Mouse (Mus musculus) thymus, postnatal 25 days (tissue): ENCODE results near the gene Trim69.
"Not testable (repeated sequence)": the region's sequence is repeated elsewhere in the genome, so short reads cannot be mapped to it uniquely, and the experiment has no call there.

ENCODE experiments used
- DNase-seq: peaks from one replicate; pipeline ENCODE4 v3.0.0; 2022

Gene Trim69

DNA sequence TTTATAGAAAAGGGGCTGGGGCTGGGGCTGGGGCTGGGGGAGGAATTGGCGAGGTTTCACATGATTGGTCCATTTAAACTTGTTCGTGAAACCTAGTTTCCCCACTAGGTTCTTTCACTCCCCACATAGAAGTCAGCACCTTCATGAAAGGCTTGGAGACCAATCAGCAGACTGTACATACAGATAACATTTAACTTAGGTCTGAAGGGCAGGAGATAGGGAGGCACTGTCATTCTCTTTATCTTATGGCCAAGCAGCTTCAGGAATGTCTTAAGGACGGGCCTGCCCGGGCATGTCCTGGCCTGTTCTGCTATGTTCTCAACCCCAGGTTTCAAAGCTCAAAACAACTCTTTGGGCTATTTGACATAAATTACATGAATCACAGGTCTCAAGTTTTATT is 56.6 kb downstream of the Trim69 start:
- DNase-seq: not testable (repeated sequence)

DNA sequence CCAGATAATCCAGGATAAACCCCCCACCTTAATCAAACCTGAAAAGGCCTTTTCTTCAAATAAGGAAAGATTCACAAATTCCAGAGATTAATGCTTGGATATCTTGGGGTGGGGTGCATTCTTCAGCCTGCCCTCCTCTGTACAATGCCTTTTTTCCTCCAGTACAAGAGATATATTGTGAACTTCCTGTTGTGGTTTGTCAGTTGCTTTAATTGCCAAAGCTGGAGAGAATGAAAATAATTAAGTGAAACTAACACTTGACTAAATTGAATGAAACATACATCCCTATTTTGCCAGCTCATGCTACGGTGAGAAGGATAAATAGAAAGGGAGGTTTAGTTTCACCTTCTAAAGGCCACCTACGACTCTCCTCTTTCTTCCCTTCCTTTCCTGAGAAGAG is 57.7 kb downstream of the Trim69 start:
- DNase-seq: no peak

DNA sequence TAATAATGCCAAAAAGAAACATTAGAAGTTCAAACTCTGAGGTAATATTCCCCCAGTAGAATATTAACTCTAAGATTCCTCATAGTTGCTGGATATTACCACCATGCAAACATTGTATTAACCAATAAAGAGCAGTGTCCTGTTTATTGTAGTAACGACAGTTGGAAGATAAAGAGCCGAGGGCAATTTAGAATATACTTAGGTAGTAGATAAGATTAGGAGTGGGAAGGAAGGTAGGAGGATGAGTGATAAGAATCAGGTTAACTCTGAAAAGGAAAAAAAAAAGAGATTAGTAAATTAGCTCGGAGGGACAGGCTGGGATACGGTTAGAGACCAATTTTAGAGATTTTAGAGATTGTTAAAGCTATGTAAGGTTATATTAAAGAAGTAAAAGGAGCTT is 60.9 kb downstream of the Trim69 start:
- no peak for DNase-seq

DNA sequence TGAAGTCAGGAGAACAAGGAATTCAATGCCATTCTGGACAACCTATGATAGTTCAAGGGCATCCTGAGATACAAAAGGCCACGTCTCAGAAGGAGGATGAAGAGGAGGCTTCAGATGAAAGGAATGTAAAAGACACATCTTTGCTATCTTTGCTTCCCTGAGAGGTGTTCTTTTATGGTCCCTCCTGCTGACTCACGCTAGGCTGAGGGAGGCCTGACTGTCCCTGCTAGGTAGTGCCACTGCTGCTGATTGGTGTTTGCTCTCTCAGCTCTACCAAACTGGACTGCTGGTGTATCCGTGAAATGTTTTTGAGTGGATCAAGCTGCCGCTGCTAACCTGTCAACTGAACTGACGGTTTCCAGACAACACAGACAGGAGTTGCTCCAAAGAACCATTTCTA is 61.3 kb downstream of the Trim69 start:
- DNase-seq: no peak

DNA sequence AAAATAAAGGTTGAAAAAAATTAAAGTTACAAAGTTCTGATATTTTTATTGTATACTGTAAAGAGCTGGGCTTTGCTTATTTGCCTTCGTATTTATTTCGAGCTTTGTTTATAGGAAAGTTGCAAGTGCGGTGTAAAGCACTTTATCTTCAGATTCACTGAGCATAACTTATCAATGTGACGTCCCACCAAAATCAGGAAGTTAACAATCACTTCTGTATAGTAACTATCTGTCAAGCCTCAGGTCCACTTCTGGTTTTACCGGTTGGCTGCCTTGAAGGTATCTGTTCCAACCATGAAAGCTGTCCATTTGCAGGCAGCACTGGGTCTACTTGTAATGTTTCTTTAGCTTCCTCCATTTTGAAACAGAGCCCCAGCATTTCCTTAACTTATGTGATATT is 61.8 kb downstream of the Trim69 start:
- no peak for DNase-seq

GRCm38 (mm10) chr2:122223654-122224053 is 63.2 kb downstream of the Trim69 start:
- DNase-seq: no peak
